Mouse (Mus musculus) heart, postnatal 4 days (tissue): ENCODE measurements at regions not wholly inside any gene's neighbourhood (a gene's known extent, or its start where the extent isn't known, plus 50 kb on each side); places are given as distances from the start of the nearest gene placed in this dataset.
"Not testable (repeated sequence)": the region's sequence is repeated elsewhere in the genome, so short reads cannot be mapped to it uniquely, and the experiment has no call there.

Experiments
- DNase-seq: peaks from one replicate; pipeline ENCODE4 v3.0.0; 2021

DNA sequence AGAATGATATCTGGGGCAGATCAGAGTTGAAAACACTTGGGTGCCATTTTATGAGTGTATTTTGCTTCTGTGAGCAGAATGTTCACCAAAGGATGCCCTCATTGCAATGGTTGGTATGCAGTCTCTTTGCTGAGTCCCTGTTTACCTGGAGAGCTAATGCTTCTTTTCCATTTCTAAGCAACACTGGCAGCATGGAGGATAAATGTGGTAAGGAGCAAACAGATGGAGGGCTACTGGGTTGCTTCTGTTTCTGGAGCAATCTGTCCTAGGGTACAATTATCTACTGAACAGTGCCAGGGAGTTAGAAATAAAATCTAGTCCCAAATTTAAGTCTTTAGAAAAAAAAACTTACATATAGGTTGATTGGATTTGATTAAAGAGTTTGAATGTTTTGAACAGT, 245.9 kb downstream of the AI429214 start:
- no peak for DNase-seq

- DNase-seq: not testable (repeated sequence)
These were observed 257.8 kb downstream of the AI429214 start for GRCm38 (mm10) chr8:37251234-37251633.

- DNase-seq: no peak
These were observed 297.9 kb downstream of the AI429214 start for GRCm38 (mm10) chr8:37291069-37291850.
